Mouse (Mus musculus): ENCODE results near the gene Tarbp2.

DNA sequence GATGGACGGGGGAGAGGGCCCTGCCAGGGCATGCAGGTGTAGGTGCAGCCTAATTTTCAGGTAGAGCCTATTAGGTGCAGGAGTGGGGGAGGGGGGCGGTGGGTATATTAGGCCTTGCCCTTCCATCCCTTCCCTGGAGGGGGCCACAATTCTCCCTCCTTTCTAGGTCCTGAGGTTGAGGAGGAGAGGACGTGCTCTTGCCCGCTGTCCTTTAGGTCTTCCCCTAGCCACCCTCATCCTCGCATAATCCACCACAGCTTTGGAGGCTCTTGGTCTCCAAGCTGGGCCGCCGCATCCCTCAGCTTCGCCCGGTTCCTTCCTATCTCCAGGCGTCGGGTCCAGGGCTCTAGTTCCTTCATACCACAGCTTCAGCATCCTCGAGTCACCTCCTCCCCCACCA is 1.7 kb upstream of the Tarbp2 start:
- TF ChIP-seq CTCF (IDR thresholded peaks at IDR 0.05; ENCODE audit: low read depth, low read length): no peak
- no peak for TF ChIP-seq EP300 (IDR thresholded peaks at IDR 0.05; ENCODE audit: insufficient read depth, low read depth, low read length)
